Mouse (Mus musculus) megakaryocyte, embryonic 14.5 days (primary cell): Measurements from ENCODE around the gene Col13a1.

Experiments used
- FLI1 ChIP-seq: IDR thresholded peaks from 2 replicates; pipeline ENCODE4 v1.6.1; 2012; ENCODE audit warnings: low read length, inconsistent platforms, mixed read lengths
- GATA1 ChIP-seq: IDR thresholded peaks from 3 replicates; pipeline ENCODE4 v1.6.1; 2012; ENCODE audit warnings: mixed read lengths, low read length, inconsistent platforms, borderline replicate concordance

DNA sequence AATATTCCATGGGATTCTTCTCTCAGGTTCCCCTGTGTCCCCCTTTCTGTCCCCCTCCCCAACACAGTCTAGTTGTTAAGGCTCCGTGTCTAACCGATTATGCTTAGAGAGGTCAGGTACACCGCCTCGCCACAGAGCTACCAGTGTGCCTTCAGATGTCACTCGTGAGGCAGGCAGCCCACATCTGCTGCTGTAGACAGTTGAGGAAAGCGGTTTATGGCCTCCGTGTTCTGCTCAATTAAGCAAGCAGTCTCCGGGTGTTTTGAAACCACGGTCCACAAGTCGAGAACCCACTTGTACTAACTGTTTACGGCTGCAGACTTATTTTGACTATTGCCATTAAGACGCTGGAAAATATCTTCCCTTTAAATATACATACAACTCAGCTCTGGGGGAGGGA is 48.8 kb upstream of the Col13a1 start:
- TF ChIP-seq GATA1 (no peak), FLI1 (no peak)
